Mouse (Mus musculus): Measurements from ENCODE around the gene Hspb9. TPM values are rescaled to one million over a fixed set of nuclear protein-coding genes. Genes with fewer than 3 reads are reported as not detected.

Hspb9 gene
- total and polyA plus RNA-seq, 2 experiments from 2014 or later, result not detected

- H3K9me3 ChIP-seq (ENCODE audit: low read length), result no peaks in the 10 kb centered on the region
- no peak overlapping the region for H3K27ac ChIP-seq (ENCODE audit: low read depth, low read length)
- no peaks in the 10 kb centered on the region for H3K27me3 ChIP-seq (ENCODE audit: insufficient read depth, low read length)
- no peak overlapping the region for H3K9ac ChIP-seq (replicated peaks; ENCODE audit: low read length, poor library complexity, severe bottlenecking)
- 65% methylated on average over 6 of the region's 6 CpGs for WGBS
- ATAC-seq (ENCODE audit: low FRiP score) (no peak), DNase-seq (ENCODE audit: low spot score) (no peak)
- no peak overlapping the region for H3K4me3 ChIP-seq (ENCODE audit: low read depth, low read length)
- peaks cover 8% of the 10 kb centered on the region; the same call in 1 of the 2 replicates for H3K4me1 ChIP-seq (ENCODE audit: insufficient read depth, low read length)
- TF ChIP-seq CTCF (IDR thresholded peaks at IDR 0.05), result no peak
- H3K36me3 ChIP-seq (ENCODE audit: insufficient read depth, low read length), result peaks cover 29% of the 10 kb centered on the region
- no peak overlapping the region for H3K4me2 ChIP-seq (ENCODE audit: low read depth, low read length, poor library complexity, severe bottlenecking)
Measured at GRCm38 (mm10) chr11:100714948-100715347, 1.3 kb downstream of the Hspb9 start.

GRCm38 (mm10) chr11:100716649-100717048 is 3.0 kb downstream of the Hspb9 start:
- Histone ChIP-seq H3K4me2 (ENCODE audit: low read depth, low read length, poor library complexity, severe bottlenecking) (no peak overlapping the region), H3K36me3 (ENCODE audit: insufficient read depth, low read length) (peaks cover 26% of the 10 kb centered on the region), H3K27ac (ENCODE audit: low read depth, low read length) (no peak overlapping the region), H3K9me3 (ENCODE audit: low read length) (no peaks in the 10 kb centered on the region), H3K4me3 (ENCODE audit: low read depth, low read length) (no peak overlapping the region), H3K27me3 (ENCODE audit: insufficient read depth, low read length) (no peaks in the 10 kb centered on the region), H3K9ac (replicated peaks; ENCODE audit: low read length, poor library complexity, severe bottlenecking) (no peak overlapping the region), H3K4me1 (ENCODE audit: insufficient read depth, low read length) (0 out of 2 replicates have a peak, but pooled peaks cover 3% of the 10 kb centered on the region)
- TF ChIP-seq CTCF (IDR thresholded peaks at IDR 0.05), result no peak
- DNase-seq (ENCODE audit: low spot score), result no peak
- no peak for ATAC-seq (ENCODE audit: low FRiP score)
- 92% methylated on average over 3 of the region's 3 CpGs for WGBS

- Histone ChIP-seq H3K4me3 (ENCODE audit: low read depth, low read length) (no peak overlapping the region), H3K27me3 (ENCODE audit: insufficient read depth, low read length) (no peaks in the 10 kb centered on the region), H3K27ac (ENCODE audit: low read depth, low read length) (no peak overlapping the region), H3K4me1 (ENCODE audit: insufficient read depth, low read length) (0 out of 2 replicates have a peak, but pooled peaks cover 3% of the 10 kb centered on the region), H3K36me3 (ENCODE audit: insufficient read depth, low read length) (peaks cover 26% of the 10 kb centered on the region), H3K9me3 (ENCODE audit: low read length) (no peaks in the 10 kb centered on the region), H3K4me2 (ENCODE audit: low read depth, low read length, poor library complexity, severe bottlenecking) (no peak overlapping the region), H3K9ac (replicated peaks; ENCODE audit: low read length, poor library complexity, severe bottlenecking) (no peak overlapping the region)
- DNase-seq (ENCODE audit: low spot score) (no peak), ATAC-seq (ENCODE audit: low FRiP score) (no peak)
- whole genome bisulfite sequencing, result 100% methylated on average over 7 of the region's 7 CpGs
- no peak for TF ChIP-seq CTCF (IDR thresholded peaks at IDR 0.05)
Measured at GRCm38 (mm10) chr11:100718462-100718861, 4.8 kb downstream of the Hspb9 start.

GRCm38 (mm10) chr11:100718866-100719265 is 5.2 kb downstream of the Hspb9 start:
- ATAC-seq (ENCODE audit: low FRiP score) (no peak), DNase-seq (ENCODE audit: low spot score) (no peak)
- 82% methylated on average over 4 of the region's 4 CpGs for WGBS

GRCm38 (mm10) chr11:100719312-100719711 is 5.7 kb downstream of the Hspb9 start:
- no peak overlapping the region for H3K4me3 ChIP-seq (ENCODE audit: low read depth, low read length)
- no peak for ATAC-seq (ENCODE audit: low FRiP score)
- H3K9ac ChIP-seq (replicated peaks; ENCODE audit: low read length, poor library complexity, severe bottlenecking), result no peak overlapping the region
- DNase-seq (ENCODE audit: low spot score), result no peak
- no peaks in the 10 kb centered on the region for H3K9me3 ChIP-seq (ENCODE audit: low read length)
- H3K4me1 ChIP-seq (ENCODE audit: insufficient read depth, low read length), result no peaks in the 10 kb centered on the region
- H3K27ac ChIP-seq (ENCODE audit: low read depth, low read length), result no peak overlapping the region
- H3K27me3 ChIP-seq (ENCODE audit: insufficient read depth, low read length), result no peaks in the 10 kb centered on the region
- TF ChIP-seq CTCF (IDR thresholded peaks at IDR 0.05), result no peak
- WGBS, result 77% methylated on average over 3 of the region's 3 CpGs
- no peak overlapping the region for H3K4me2 ChIP-seq (ENCODE audit: low read depth, low read length, poor library complexity, severe bottlenecking)
- H3K36me3 ChIP-seq (ENCODE audit: insufficient read depth, low read length), result peaks cover 26% of the 10 kb centered on the region

More at GRCm38 (mm10) chr11:100718866-100719265, 5.2 kb downstream of the Hspb9 start:
- H3K36me3 ChIP-seq (ENCODE audit: insufficient read depth, low read length), result peaks cover 26% of the 10 kb centered on the region
- H3K4me3 ChIP-seq (ENCODE audit: low read depth, low read length), result no peak overlapping the region
- no peaks in the 10 kb centered on the region for H3K9me3 ChIP-seq (ENCODE audit: low read length)
- 0 out of 2 replicates have a peak, but pooled peaks cover under 1% of the 10 kb centered on the region for H3K4me1 ChIP-seq (ENCODE audit: insufficient read depth, low read length)
- H3K27ac ChIP-seq (ENCODE audit: low read depth, low read length), result no peak overlapping the region
- H3K4me2 ChIP-seq (ENCODE audit: low read depth, low read length, poor library complexity, severe bottlenecking), result no peak overlapping the region
- no peak overlapping the region for H3K9ac ChIP-seq (replicated peaks; ENCODE audit: low read length, poor library complexity, severe bottlenecking)
- H3K27me3 ChIP-seq (ENCODE audit: insufficient read depth, low read length), result no peaks in the 10 kb centered on the region
- no peak for TF ChIP-seq CTCF (IDR thresholded peaks at IDR 0.05)

- DNase-seq (ENCODE audit: low spot score) (no peak), ATAC-seq (ENCODE audit: low FRiP score) (no peak)
- Histone ChIP-seq H3K4me2 (ENCODE audit: low read depth, low read length, poor library complexity, severe bottlenecking) (no peak overlapping the region), H3K9me3 (ENCODE audit: low read length) (no peaks in the 10 kb centered on the region), H3K27me3 (ENCODE audit: insufficient read depth, low read length) (no peaks in the 10 kb centered on the region), H3K4me3 (ENCODE audit: low read depth, low read length) (no peak overlapping the region), H3K9ac (replicated peaks; ENCODE audit: low read length, poor library complexity, severe bottlenecking) (no peak overlapping the region), H3K36me3 (ENCODE audit: insufficient read depth, low read length) (peaks cover 27% of the 10 kb centered on the region), H3K4me1 (ENCODE audit: insufficient read depth, low read length) (no peaks in the 10 kb centered on the region), H3K27ac (ENCODE audit: low read depth, low read length) (no peak overlapping the region)
- no peak for TF ChIP-seq CTCF (IDR thresholded peaks at IDR 0.05)
- WGBS, result 87% methylated on average over 11 of the region's 11 CpGs
Measured at GRCm38 (mm10) chr11:100719893-100720292, 6.2 kb downstream of the Hspb9 start.

Data from midbrain, postnatal 0 days (tissue).